Mouse (Mus musculus): ENCODE results near the gene Ralgps2.

The Ralgps2 gene

DNA sequence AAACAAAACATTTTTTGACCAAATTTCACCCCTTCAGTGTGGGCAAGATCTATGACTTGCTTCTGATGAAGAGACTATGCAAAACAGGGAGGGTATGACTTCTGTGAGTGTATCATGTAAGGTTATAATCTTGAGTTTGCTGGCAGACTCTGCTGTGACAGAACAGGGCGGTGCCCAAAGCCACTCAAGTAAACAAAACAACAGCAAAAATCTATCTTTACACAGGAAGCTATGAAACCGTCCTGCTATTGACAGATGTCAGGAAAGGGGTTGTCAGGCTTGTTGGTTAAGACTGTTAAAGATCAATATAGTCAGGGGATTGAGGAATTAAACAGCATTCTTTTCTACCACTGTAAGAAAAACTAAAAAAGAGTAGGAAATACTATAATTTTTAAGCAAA lies 33.8 kb downstream of the Ralgps2 start:
- no peak for DNase-seq (ENCODE audit: low read depth)

DNA sequence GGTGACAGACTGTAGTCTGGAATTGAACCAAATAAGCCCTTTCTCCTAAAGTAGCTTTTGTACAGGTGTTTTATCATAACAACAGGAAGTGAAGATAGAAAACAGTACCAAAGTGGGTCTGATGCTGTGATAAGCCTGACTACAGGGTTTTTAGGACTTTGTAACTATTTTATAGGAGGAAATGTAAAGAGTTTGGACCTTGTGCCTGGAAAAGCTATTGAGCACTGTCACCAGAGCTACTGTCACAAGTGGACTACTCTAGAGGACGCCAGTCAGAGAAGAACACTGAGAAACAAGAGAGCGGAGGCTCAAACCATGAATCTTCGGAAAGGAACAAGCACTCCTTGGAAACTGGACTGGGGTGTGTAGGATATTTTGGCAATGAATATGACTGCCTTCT lies 35.5 kb downstream of the Ralgps2 start:
- DNase-seq (ENCODE audit: low read depth): no peak

- DNase-seq (ENCODE audit: low read depth): no peak
Observed at GRCm38 (mm10) chr1:156901689-156902088, 37.7 kb downstream of the Ralgps2 start.

DNA sequence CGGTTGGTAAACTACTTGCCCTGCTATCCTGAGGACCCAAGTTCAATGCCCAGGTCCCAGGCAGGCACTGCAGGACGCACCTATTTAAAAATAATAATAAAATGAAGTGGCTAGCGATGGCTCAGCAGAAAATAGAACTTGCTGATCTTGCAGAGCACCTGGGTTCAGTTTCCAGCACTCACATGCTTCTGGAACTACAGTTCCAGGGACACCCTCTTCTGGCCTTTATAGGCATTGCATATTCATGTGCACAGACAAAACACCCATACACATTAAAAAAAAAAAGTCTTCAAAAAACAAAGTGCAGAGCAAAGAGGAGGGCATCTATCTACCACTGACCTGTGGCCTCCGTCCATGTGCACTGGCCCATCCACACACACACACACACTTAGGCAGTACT lies 47.9 kb downstream of the Ralgps2 start:
- no peak for DNase-seq (ENCODE audit: low read depth)

- DNase-seq (ENCODE audit: low read depth): no peak
Observed at GRCm38 (mm10) chr1:156888830-156889229, 50.6 kb downstream of the Ralgps2 start.

GRCm38 (mm10) chr1:156885879-156886278 lies 53.5 kb downstream of the Ralgps2 start:
- DNase-seq (ENCODE audit: low read depth): no peak

GRCm38 (mm10) chr1:156884782-156885181 lies 54.6 kb downstream of the Ralgps2 start:
- no peak for DNase-seq (ENCODE audit: low read depth)

DNA sequence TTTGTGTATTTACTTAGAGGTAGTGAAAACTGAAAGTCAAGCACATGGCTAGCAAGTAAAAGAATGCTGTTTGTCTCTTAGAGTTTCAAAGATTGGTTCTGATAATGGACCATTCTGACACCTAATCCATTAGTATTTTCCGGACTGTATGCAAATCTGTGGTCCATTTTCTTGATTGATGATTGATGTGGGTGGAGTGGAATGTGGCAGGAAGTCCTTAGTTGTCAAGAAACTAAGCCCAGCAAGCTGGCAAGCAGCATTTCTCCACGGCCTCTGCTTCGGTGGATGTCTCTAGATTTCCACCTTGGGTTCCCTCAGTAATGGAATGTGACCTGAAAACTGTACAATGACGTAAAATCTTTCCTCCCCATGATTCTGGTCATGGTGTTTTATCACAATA lies 68.8 kb downstream of the Ralgps2 start:
- no peak for DNase-seq (ENCODE audit: low read depth)

- DNase-seq (ENCODE audit: low read depth): no peak
Observed at GRCm38 (mm10) chr1:156870028-156870427, 69.4 kb downstream of the Ralgps2 start.

DNA sequence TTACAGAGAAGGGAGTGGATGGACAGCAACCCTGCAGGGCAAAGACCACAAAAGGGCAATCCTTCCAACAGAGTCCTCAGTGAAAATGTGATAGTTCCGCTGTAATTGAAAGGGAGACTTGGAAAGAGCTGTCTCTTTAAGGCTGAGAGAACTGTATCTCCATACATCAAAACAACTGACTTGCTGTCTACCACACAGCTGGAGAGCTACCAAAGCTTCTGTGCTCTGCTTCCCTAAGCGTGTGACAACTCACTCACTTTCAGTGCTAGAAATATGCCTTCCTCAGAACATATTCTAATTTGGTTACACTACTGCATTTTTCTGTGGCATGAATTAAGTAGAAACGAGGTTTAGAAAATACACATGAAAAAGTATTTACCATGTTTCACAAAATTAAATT lies 75.2 kb downstream of the Ralgps2 start:
- DNase-seq (ENCODE audit: low read depth): no peak

DNA sequence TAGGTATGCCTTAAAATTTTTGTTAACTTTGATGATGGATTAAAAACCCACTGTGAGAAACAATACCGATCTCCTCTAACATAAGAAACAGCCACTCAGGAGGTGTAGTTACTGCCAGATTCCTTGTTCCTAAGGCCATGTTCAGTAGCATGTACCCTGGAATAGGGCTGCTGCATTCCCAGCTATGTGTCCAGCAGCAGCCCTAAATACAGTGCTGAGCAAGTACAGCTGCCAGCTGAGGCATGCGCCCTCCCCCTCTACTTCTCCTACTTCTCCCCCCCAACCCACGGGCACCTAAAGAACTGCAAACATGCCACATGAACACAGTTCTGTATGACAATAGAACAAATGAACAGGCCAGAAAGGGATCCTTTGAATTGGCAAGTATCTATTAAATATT lies 75.7 kb downstream of the Ralgps2 start:
- DNase-seq (ENCODE audit: low read depth): no peak

- no peak for DNase-seq (ENCODE audit: low read depth)
Observed at GRCm38 (mm10) chr1:156861475-156862043, 77.9 kb downstream of the Ralgps2 start.

GRCm38 (mm10) chr1:156860266-156860665 lies 79.2 kb downstream of the Ralgps2 start:
- no peak for DNase-seq (ENCODE audit: low read depth)

GRCm38 (mm10) chr1:156859711-156860250 lies 79.6 kb downstream of the Ralgps2 start:
- DNase-seq (ENCODE audit: low read depth): no peak

DNA sequence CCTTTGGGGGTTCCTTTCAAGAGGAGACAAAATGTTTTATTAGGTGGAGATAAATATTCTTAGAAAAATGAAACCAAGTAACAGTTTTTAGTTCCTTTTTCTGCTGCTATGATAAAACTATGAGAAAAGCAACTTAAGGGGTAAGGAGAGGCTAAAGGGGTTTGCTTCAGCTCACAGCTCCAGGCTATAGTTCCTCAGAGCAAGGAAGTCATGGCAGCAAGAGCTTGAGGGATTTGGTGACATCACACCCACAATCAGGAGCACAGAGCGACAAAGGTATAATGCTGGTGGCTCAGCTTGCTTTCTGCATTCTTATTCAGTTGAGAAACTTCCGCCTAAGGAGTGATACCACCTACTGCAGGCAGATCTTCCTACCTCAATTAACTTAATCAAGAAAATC lies 80.3 kb downstream of the Ralgps2 start:
- DNase-seq (ENCODE audit: low read depth): no peak

- no peak for DNase-seq (ENCODE audit: low read depth)
Observed at GRCm38 (mm10) chr1:156856666-156857065, 82.8 kb downstream of the Ralgps2 start.

GRCm38 (mm10) chr1:156854558-156854957 lies 84.9 kb downstream of the Ralgps2 start:
- DNase-seq (ENCODE audit: low read depth): no peak

- DNase-seq (ENCODE audit: low read depth): no peak
Observed at GRCm38 (mm10) chr1:156852872-156853271, 86.6 kb downstream of the Ralgps2 start.

DNA sequence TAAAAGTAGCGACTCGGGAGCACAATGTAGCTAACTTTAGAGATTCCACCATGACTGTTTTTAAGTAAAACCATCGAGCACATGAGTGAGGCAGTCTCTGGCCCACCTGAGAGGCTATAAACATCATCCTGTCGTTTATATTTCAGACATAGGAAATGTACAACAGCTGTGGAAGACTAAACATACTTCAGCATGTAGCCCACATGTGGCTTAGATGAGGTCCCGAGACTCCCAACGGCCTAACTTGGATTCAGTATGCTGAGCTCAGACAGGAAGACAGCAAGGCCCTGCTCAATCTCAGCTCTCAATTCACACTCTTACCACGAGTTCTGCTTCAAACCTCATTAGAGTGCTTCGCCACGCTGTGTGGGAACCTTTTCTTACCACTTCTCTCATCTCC lies 87.0 kb downstream of the Ralgps2 start:
- DNase-seq (ENCODE audit: low read depth): no peak

DNA sequence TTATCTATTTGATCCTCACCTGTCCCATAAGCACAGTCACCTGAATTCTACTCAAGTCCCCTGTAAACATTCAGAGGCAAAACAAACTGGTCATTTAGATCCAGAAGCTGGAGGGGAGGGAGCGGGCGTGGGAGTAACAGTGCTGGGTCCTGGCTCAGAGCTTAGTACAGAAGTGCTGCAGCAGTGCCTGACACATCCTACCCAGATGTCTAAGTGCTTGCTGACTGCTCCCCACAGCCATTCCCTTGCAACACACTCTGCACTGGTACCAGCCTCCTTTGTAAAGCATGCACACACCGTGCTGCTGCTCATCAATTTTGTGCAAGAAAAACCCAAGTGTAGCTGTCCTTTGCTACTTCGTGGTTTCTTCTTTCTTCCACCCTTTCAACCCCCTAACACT lies 92.3 kb downstream of the Ralgps2 start:
- DNase-seq (ENCODE audit: low read depth): no peak

- no peak for DNase-seq (ENCODE audit: low read depth)
Observed at GRCm38 (mm10) chr1:156841625-156842339, 97.6 kb downstream of the Ralgps2 start.

GRCm38 (mm10) chr1:156838695-156839094 lies 100.7 kb downstream of the Ralgps2 start:
- DNase-seq (ENCODE audit: low read depth): no peak

- no peak for DNase-seq (ENCODE audit: low read depth)
Observed at GRCm38 (mm10) chr1:156838177-156838576, 101.2 kb downstream of the Ralgps2 start, which contains the start of gene Angptl1. Gene Angptl1 (plus strand): TSS chr1:156838562.

- DNase-seq (ENCODE audit: low read depth): no peak
Observed at GRCm38 (mm10) chr1:156819236-156819635, 120.2 kb downstream of the Ralgps2 start.

All from fibroblast of lung, adult 2 months (primary cell).